Mouse (Mus musculus) G1E (cell line): ENCODE results near the gene Rab37. TPM values are rescaled to one million over a fixed set of nuclear protein-coding genes. Genes with fewer than 3 reads are reported as not detected.
A peak's percentile ranks its signal among the peaks of the same experiment; 100 is the strongest.

Source experiments
- ATAC-seq: 2 replicates; pipeline ENCODE4 v1.8.0; 2016; ENCODE audit warnings: mild to moderate bottlenecking; ENCODE audit not compliant: insufficient number of reproducible peaks, poor library complexity, low FRiP score, severe bottlenecking; ENCODE audit errors: extremely low read depth
- DNase-seq: peaks from one replicate; pipeline ENCODE4 v3.0.0; 2012; ENCODE audit warnings: low spot score
- H3K27me3 ChIP-seq: 2 replicates; pipeline ENCODE4 v1.6.1; 2012; ENCODE audit warnings: mild to moderate bottlenecking, low read length, inconsistent platforms; ENCODE audit not compliant: insufficient read depth
- H3K36me3 ChIP-seq: replicated peaks from 2 replicates; pipeline ENCODE3; 2012; ENCODE audit warnings: mild to moderate bottlenecking, inconsistent platforms
- H3K4me1 ChIP-seq: 2 replicates; pipeline ENCODE4 v1.6.1; 2012; ENCODE audit warnings: low read depth, low read length, inconsistent platforms, mixed read lengths; ENCODE audit not compliant: insufficient read depth
- H3K4me3 ChIP-seq: 2 replicates; pipeline ENCODE4 v1.5.1; 2012; ENCODE audit warnings: low read depth, mild to moderate bottlenecking, inconsistent platforms, low read length, moderate library complexity, mixed read lengths
- H3K9me3 ChIP-seq: replicated peaks from 2 replicates; pipeline ENCODE4 v1.6.1; 2012; ENCODE audit warnings: inconsistent platforms
- CTCF ChIP-seq: IDR thresholded peaks from 2 replicates; pipeline ENCODE4 v1.5.1; 2012; ENCODE audit warnings: low read depth, low read length, inconsistent platforms, mixed read lengths
- GATA1 ChIP-seq: IDR thresholded peaks from 2 replicates; pipeline ENCODE4 v1.6.1; 2012; ENCODE audit warnings: borderline replicate concordance, low read length, inconsistent platforms, mixed read lengths
- GATA2 ChIP-seq: IDR thresholded peaks from 2 replicates; pipeline ENCODE4 v1.6.1; 2012; ENCODE audit warnings: low read depth, low read length, inconsistent platforms, borderline replicate concordance
- POLR2AphosphoS5 ChIP-seq: IDR thresholded peaks from 2 replicates; pipeline ENCODE4 v1.6.1; 2012; ENCODE audit warnings: low read depth, low read length, inconsistent platforms; ENCODE audit not compliant: insufficient replicate concordance
- TAL1 ChIP-seq: conservative IDR thresholded peaks from 2 replicates; pipeline ENCODE4 v1.6.1; 2012; ENCODE audit warnings: low read depth, low read length, inconsistent platforms, mixed read lengths
- polyA plus RNA-seq: library from polyadenylated mRNA; stranded (reverse); fragments of >175 nt; gene quantifications from 2 replicates; pipeline ENCODE4 v1.2.3, GENCODE M21; 2012
- total RNA-seq, 2 experiments: library from RNA; stranded (forward) in 1 of 2; stranded (reverse) in 1 of 2; fragments of 200-1000 nt in 1 of 2; fragments of >200 nt in 1 of 2; fragmentation: Nextera tagmentation in 1 of 2; gene quantifications; 2 replicates each; pipeline ENCODE4 v1.2.3; 2014 to 2017

Rab37 gene
- total and polyA plus RNA-seq, 3 experiments, result 0.15 to 2.7 TPM; not detected in 1

GRCm38 (mm10) chr11:115162205-115162601, 71.0 kb downstream of the Rab37 start:
- Histone ChIP-seq H3K36me3 (peaks cover 26% of the 10 kb centered on the region), H3K4me1 (peaks cover 76% of the 10 kb centered on the region), H3K9me3 (no peaks in the 10 kb centered on the region), H3K27me3 (peaks cover 8% of the 10 kb centered on the region), H3K4me3 (peak overlapping the region; percentile 85)
- ATAC-seq (no peak), DNase-seq (no peak)
- no peak for TF ChIP-seq POLR2AphosphoS5
- TF ChIP-seq GATA1, result no peak
- TF ChIP-seq CTCF, result no peak
- no peak for TF ChIP-seq GATA2
- no peak for TF ChIP-seq TAL1

GRCm38 (mm10) chr11:115162832-115163480, 71.7 kb downstream of the Rab37 start, which contains the start of gene Slc9a3r1:
Gene Slc9a3r1, plus strand, starts transcription at chr11:115163341.
- no peaks in the 10 kb centered on the region for H3K9me3 ChIP-seq
- peaks cover under 1% of the 10 kb centered on the region; the same call in 1 of the 2 replicates for H3K27me3 ChIP-seq
- ATAC-seq (peak; percentile 89), DNase-seq (peak; percentile 99)
- H3K36me3 ChIP-seq, result peaks cover 34% of the 10 kb centered on the region
- TF ChIP-seq TAL1 (no peak), GATA2 (no peak), GATA1 (no peak), POLR2AphosphoS5 (no peak), CTCF (no peak)
- peaks cover 77% of the 10 kb centered on the region for H3K4me1 ChIP-seq
- peak within 1 kb of the TSS; percentile 85 for H3K4me3 ChIP-seq

DNA sequence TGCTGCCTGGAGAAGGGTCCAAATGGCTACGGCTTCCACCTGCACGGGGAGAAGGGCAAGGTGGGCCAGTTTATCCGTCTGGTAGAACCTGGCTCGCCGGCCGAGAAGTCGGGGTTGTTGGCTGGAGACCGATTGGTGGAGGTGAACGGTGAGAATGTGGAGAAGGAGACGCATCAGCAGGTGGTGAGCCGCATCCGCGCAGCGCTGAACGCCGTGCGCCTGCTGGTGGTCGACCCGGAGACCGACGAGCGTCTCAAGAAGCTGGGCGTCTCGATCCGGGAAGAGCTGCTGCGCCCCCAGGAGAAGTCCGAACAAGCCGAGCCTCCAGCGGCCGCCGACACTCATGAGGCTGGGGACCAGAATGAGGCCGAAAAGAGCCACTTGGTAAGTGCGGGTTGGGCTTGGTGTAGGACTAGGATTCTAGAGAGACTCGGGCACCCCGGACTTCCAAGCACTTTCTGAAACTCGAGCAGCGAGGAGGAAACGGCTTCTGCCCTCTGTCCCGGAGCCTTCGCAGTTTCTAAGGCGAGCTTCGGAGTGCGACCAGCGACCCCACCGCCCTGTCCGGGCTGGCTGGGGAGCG, 72.4 kb downstream of the Rab37 start:
- Histone ChIP-seq H3K36me3 (peaks cover 41% of the 10 kb centered on the region), H3K4me3 (peak overlapping the region; percentile 85), H3K27me3 (no peaks in the 10 kb centered on the region; the same call in 1 of the 2 replicates), H3K4me1 (peaks cover 75% of the 10 kb centered on the region), H3K9me3 (no peaks in the 10 kb centered on the region)
- no peak for ATAC-seq
- no peak for DNase-seq
- TF ChIP-seq CTCF, result no peak
- no peak for TF ChIP-seq GATA1
- TF ChIP-seq TAL1, result no peak
- no peak for TF ChIP-seq GATA2
- no peak for TF ChIP-seq POLR2AphosphoS5

- peak overlapping the region; percentile 85 for H3K4me3 ChIP-seq
- TF ChIP-seq GATA2, result no peak
- TF ChIP-seq POLR2AphosphoS5, result no peak
- TF ChIP-seq GATA1, result no peak
- TF ChIP-seq CTCF, result no peak
- peaks cover 48% of the 10 kb centered on the region for H3K36me3 ChIP-seq
- H3K27me3 ChIP-seq, result no peaks in the 10 kb centered on the region; the same call in 1 of the 2 replicates
- H3K4me1 ChIP-seq, result peaks cover 77% of the 10 kb centered on the region
- peak; percentile 68 for DNase-seq
- no peaks in the 10 kb centered on the region for H3K9me3 ChIP-seq
- no peak for ATAC-seq
These were observed 73.2 kb downstream of the Rab37 start for GRCm38 (mm10) chr11:115164341-115164975.

- DNase-seq (no peak), ATAC-seq (no peak)
- TF ChIP-seq POLR2AphosphoS5, result no peak
- TF ChIP-seq GATA2, result no peak
- TF ChIP-seq GATA1, result no peak
- no peak for TF ChIP-seq CTCF
- no peak for TF ChIP-seq TAL1
- H3K36me3 ChIP-seq, result peaks cover 52% of the 10 kb centered on the region
- H3K27me3 ChIP-seq, result no peaks in the 10 kb centered on the region
- peaks cover 74% of the 10 kb centered on the region for H3K4me1 ChIP-seq
- H3K4me3 ChIP-seq, result peak overlapping the region; percentile 85
- H3K9me3 ChIP-seq, result no peaks in the 10 kb centered on the region
These were observed 73.7 kb downstream of the Rab37 start for GRCm38 (mm10) chr11:115164976-115165374.

DNA sequence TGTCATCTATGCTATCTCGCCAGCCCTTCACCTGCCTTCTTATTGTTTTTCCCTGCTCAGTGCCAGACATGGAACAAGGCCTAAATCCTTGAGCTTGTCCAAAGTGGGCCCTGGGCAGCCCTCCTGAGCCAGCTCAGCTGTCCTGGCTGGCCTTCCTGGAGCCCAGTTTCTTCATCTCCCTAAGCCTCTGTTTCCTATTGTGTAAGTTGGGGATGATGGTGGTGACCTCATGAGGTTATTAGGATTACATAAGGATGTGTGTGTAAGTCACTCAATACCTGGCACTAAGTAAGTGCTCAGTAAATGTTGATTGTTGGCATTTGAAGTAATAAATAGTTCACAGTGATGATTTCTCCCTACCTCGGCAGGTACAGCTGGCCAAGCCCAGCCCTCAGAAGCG, 75.5 kb downstream of the Rab37 start:
- H3K9me3 ChIP-seq, result no peaks in the 10 kb centered on the region
- H3K4me3 ChIP-seq, result no peak overlapping the region; the same call in 1 of the 2 replicates
- TF ChIP-seq TAL1 (no peak), POLR2AphosphoS5 (no peak), GATA1 (no peak), GATA2 (no peak), CTCF (no peak)
- DNase-seq, result no peak
- no peaks in the 10 kb centered on the region for H3K27me3 ChIP-seq
- peaks cover 70% of the 10 kb centered on the region for H3K36me3 ChIP-seq
- no peak for ATAC-seq
- peaks cover 74% of the 10 kb centered on the region for H3K4me1 ChIP-seq
